Mouse (Mus musculus): ENCODE data around the gene Acaa1b.

Gene Acaa1b

GRCm38 (mm10) chr9:119144696-119145095, 12.2 kb downstream of the Acaa1b start:
- DNase-seq (ENCODE audit: low read depth, low spot score): no peak

- no peak for DNase-seq (ENCODE audit: low read depth, low spot score)
Observed at GRCm38 (mm10) chr9:119143372-119143771, 13.5 kb downstream of the Acaa1b start.

GRCm38 (mm10) chr9:119142066-119142465, 14.8 kb downstream of the Acaa1b start:
- no peak for DNase-seq (ENCODE audit: low read depth, low spot score)

- no peak for DNase-seq (ENCODE audit: low read depth, low spot score)
Observed at GRCm38 (mm10) chr9:119138836-119139235, 18.1 kb downstream of the Acaa1b start.

GRCm38 (mm10) chr9:119130692-119131091, 26.2 kb downstream of the Acaa1b start:
- DNase-seq (ENCODE audit: low read depth, low spot score): no peak

GRCm38 (mm10) chr9:119128436-119129181, 28.3 kb downstream of the Acaa1b start:
- DNase-seq (ENCODE audit: low read depth, low spot score): no peak

GRCm38 (mm10) chr9:119122596-119123369, 34.1 kb downstream of the Acaa1b start:
- DNase-seq (ENCODE audit: low read depth, low spot score): no peak

- no peak for DNase-seq (ENCODE audit: low read depth, low spot score)
Observed at GRCm38 (mm10) chr9:119120168-119120560, 36.7 kb downstream of the Acaa1b start.

- no peak for DNase-seq (ENCODE audit: low read depth, low spot score)
Observed at GRCm38 (mm10) chr9:119119409-119120167, 37.3 kb downstream of the Acaa1b start.

GRCm38 (mm10) chr9:119114911-119115310, 42.0 kb downstream of the Acaa1b start:
- DNase-seq (ENCODE audit: low read depth, low spot score): no peak

- no peak for DNase-seq (ENCODE audit: low read depth, low spot score)
Observed at GRCm38 (mm10) chr9:119110640-119111039, 46.3 kb downstream of the Acaa1b start.

- DNase-seq (ENCODE audit: low read depth, low spot score): no peak
Observed at GRCm38 (mm10) chr9:119109685-119110353, 47.1 kb downstream of the Acaa1b start.

- DNase-seq (ENCODE audit: low read depth, low spot score): no peak
Observed at GRCm38 (mm10) chr9:119107566-119107965, 49.3 kb downstream of the Acaa1b start.

- no peak for DNase-seq (ENCODE audit: low read depth, low spot score)
Observed at GRCm38 (mm10) chr9:119102783-119103113, 54.1 kb downstream of the Acaa1b start.

- peak; percentile 86 for DNase-seq (ENCODE audit: low read depth, low spot score)
Observed at GRCm38 (mm10) chr9:119101992-119102782, 54.7 kb downstream of the Acaa1b start, which contains the start of gene Dlec1. Gene Dlec1, plus strand, starts transcription at chr9:119102478.

GRCm38 (mm10) chr9:119100177-119100898, 56.6 kb downstream of the Acaa1b start:
- DNase-seq (ENCODE audit: low read depth, low spot score): peak; percentile 50

All from CD4-positive helper T cell, adult 2 months (primary cell).